ENCODE assay signal across 9 mouse cellular contexts in genomic region chr1:153748549-153748948, GRCm38 (mm10). TPM values are rescaled to one million over a fixed set of nuclear protein-coding genes. Genes with fewer than 3 reads are reported as not detected.
DNase-seq lines count a peak whose midpoint lies in the region; ATAC-seq and TF ChIP-seq lines count a peak whose summit lies in the region.
"Had no signal": no experiment of that assay in that cellular context is flagged by ENCODE, and none has a peak within 500 bp of the region (broad histone marks: within the 10 kb centered on the region; RNA-seq: fewer than 3 reads in every experiment).

No protein-coding gene starts in this region.

- H3K27me3 ChIP-seq in heart, embryonic 13.5 days (replicated peaks) = peaks cover 11% of the 10 kb centered on the region; the same call in 1 of the 2 replicates
- H3K27me3 ChIP-seq in stomach, embryonic 14.5 days (ENCODE audit: control insufficient read depth, insufficient read depth, low read length) = no peaks in the 10 kb centered on the region
- H3K27me3 ChIP-seq: embryonic facial prominence, embryonic 12.5 days had no signal

- 4% methylated on average over 1 of the region's 1 CpGs for WGBS in heart, embryonic 13.5 days
- WGBS in stomach, embryonic 14.5 days = 0% methylated on average over 1 of the region's 1 CpGs

- no peak for TF ChIP-seq CTCF in bone marrow macrophage, adult 2 months (IDR thresholded peaks at IDR 0.05; ENCODE audit: low read depth, low read length)
- TF ChIP-seq CTCF in left cerebral cortex, adult 2 months (IDR thresholded peaks at IDR 0.05) = no peak

- H3K4me1 ChIP-seq in bone marrow macrophage, adult 2 months (ENCODE audit: control insufficient read depth, insufficient read depth, low read length) = peaks cover 21% of the 10 kb centered on the region
- H3K4me1 ChIP-seq in heart, embryonic 13.5 days = peaks cover 49% of the 10 kb centered on the region
- peaks cover 5% of the 10 kb centered on the region; the same call in 1 of the 2 replicates for H3K4me1 ChIP-seq in stomach, embryonic 14.5 days (ENCODE audit: control insufficient read depth, insufficient read depth, low read length)

- TF ChIP-seq POLR2A in bone marrow macrophage, adult 2 months (IDR thresholded peaks at IDR 0.05; ENCODE audit: borderline replicate concordance, low read depth, low read length) = no peak

- peak overlapping the region; percentile 58 for H3K4me3 ChIP-seq in bone marrow macrophage, adult 2 months (ENCODE audit: insufficient read depth, low read length)
- peak overlapping the region; percentile 59 for H3K4me3 ChIP-seq in heart, embryonic 13.5 days
- H3K4me3 ChIP-seq in stomach, embryonic 14.5 days (ENCODE audit: low read depth, low read length) = no peak overlapping the region
- no peak overlapping the region for H3K4me3 ChIP-seq in left cerebral cortex, adult 2 months

- peaks cover 10% of the 10 kb centered on the region for H3K36me3 ChIP-seq in heart, embryonic 13.5 days
- no peaks in the 10 kb centered on the region for H3K36me3 ChIP-seq in stomach, embryonic 14.5 days (ENCODE audit: control insufficient read depth, insufficient read depth, low read length)
- H3K36me3 ChIP-seq: embryonic facial prominence, embryonic 12.5 days had no signal

- intact Hi-C loops in left cerebral cortex, adult 2 months (cut with DNase I) = loop anchor here (2.0 to 5.0 kb wide), 3 partner anchors 58 to 262 kb away; partner anchors contain the start of gene Dhx9

- peak; percentile 48 for DNase-seq in ES-CJ7 (ENCODE audit: low read depth, low spot score)
- peak; percentile 77 to 79 for DNase-seq in kidney, postnatal 25 days
- DNase-seq in left cerebral cortex, adult 2 months (ENCODE audit: extremely low spot score in 1 of 2, low spot score in 2 of 2) = no peak
- no peak for DNase-seq in cerebellum, adult 9-10 months

- peak overlapping the region; percentile 81 for H3K27ac ChIP-seq in bone marrow macrophage, adult 2 months (ENCODE audit: insufficient read depth, low read depth, low read length)
- H3K27ac ChIP-seq in heart, embryonic 13.5 days (replicated peaks) = peak overlapping the region; percentile 80
- H3K27ac ChIP-seq in stomach, embryonic 14.5 days (ENCODE audit: low read length) = peak overlapping the region; percentile 3; the same call in 1 of the 2 replicates
- no peak overlapping the region for H3K27ac ChIP-seq in left cerebral cortex, adult 2 months
- H3K27ac ChIP-seq: embryonic facial prominence, embryonic 12.5 days had no signal

- H3K4me2 ChIP-seq in heart, embryonic 13.5 days = peak overlapping the region; percentile 74
- peak overlapping the region; percentile 49; the same call in 1 of the 2 replicates for H3K4me2 ChIP-seq in stomach, embryonic 14.5 days (replicated peaks; ENCODE audit: low read depth, low read length)

- peak overlapping the region; percentile 87; the same call in 1 of the 2 replicates for H3K9ac ChIP-seq in heart, embryonic 13.5 days
- no peak overlapping the region for H3K9ac ChIP-seq in stomach, embryonic 14.5 days (replicated peaks; ENCODE audit: low read depth, low read length)

- ATAC-seq in heart, embryonic 13.5 days (ENCODE audit: extremely low read depth, insufficient number of reproducible peaks, low FRiP score, low TSS enrichment) = no peak
- ATAC-seq in megakaryocyte-erythroid progenitor cell, adult 5-6 weeks (replicated peaks; ENCODE audit: low FRiP score, low TSS enrichment, poor library complexity, severe bottlenecking) = peak; percentile 31
- ATAC-seq in stomach, embryonic 14.5 days (ENCODE audit: insufficient number of reproducible peaks, insufficient read depth, low FRiP score, low read depth) = 0 out of 2 replicates have a peak, but pooled peaks have one; percentile 8

- H3K9me3 ChIP-seq in heart, embryonic 13.5 days = no peaks in the 10 kb centered on the region
- no peaks in the 10 kb centered on the region for H3K9me3 ChIP-seq in stomach, embryonic 14.5 days (ENCODE audit: control insufficient read depth, low read depth, low read length)
- H3K9me3 ChIP-seq: embryonic facial prominence, embryonic 12.5 days had no signal

RNA-seq across cellular contexts. Expression of gene Rnasel, which starts 0.7 kb away (rescaled TPM):
- polyA plus RNA-seq in bone marrow macrophage, adult 2 months (2012; ENCODE audit: insufficient read depth, insufficient read length, missing spikeins) = 103 and 119 TPM in 2 replicates
- 13.9 and 17.3 TPM in 2 replicates for polyA plus RNA-seq in heart, embryonic 13.5 days (2015; fragmentation: Nextera tagmentation; extraction: Ambion mirVana)
- 31.0 and 41.1 TPM in 2 replicates for total RNA-seq in megakaryocyte-erythroid progenitor cell, adult 5-6 weeks (2014; fragmentation: Nextera tagmentation)
- total RNA-seq in megakaryocyte-erythroid progenitor cell, adult 5-6 weeks (2017) = 31.6 and 50.0 TPM in 2 replicates
- 9.2 and 11.1 TPM in 2 replicates for polyA plus RNA-seq in stomach, embryonic 14.5 days (2014; fragmentation: Nextera tagmentation; extraction: Ambion mirVana)
- total RNA-seq in left cerebral cortex, adult 2 months (2021) = 10 to 100 TPM; 10.9 to 12.5 TPM

RNA-seq across cellular contexts. Expression of gene Rgs16, which starts 8.4 kb away (rescaled TPM):
- polyA plus RNA-seq in bone marrow macrophage, adult 2 months (2012; ENCODE audit: insufficient read depth, insufficient read length, missing spikeins) = 0.23 and 0.35 TPM in 2 replicates
- 5.7 and 6.8 TPM in 2 replicates for polyA plus RNA-seq in heart, embryonic 13.5 days (2015; fragmentation: Nextera tagmentation; extraction: Ambion mirVana)
- total RNA-seq in megakaryocyte-erythroid progenitor cell, adult 5-6 weeks (2014; fragmentation: Nextera tagmentation) = not detected in 2 replicates
- 0.14 TPM in 1 of 2 replicates, not detected in the other for total RNA-seq in megakaryocyte-erythroid progenitor cell, adult 5-6 weeks (2017)
- polyA plus RNA-seq in stomach, embryonic 14.5 days (2014; fragmentation: Nextera tagmentation; extraction: Ambion mirVana) = 2.4 TPM in 2 replicates
- total RNA-seq in left cerebral cortex, adult 2 months (2021) = 10 to 100 TPM in 1 of 2 experiments, 1 to 10 TPM in 1; 8.9 to 11.0 TPM

Comparison
In these comparisons a context has a peak if more than half of its experiments do, and no peak if none do; other contexts are left out.
1. DNase-seq: peak in ES-CJ7 (single experiment) and kidney, postnatal 25 days (2 of 2); none in left cerebral cortex, adult 2 months (0 of 2) and cerebellum, adult 9-10 months (single experiment).
2. H3K4me3 ChIP-seq: peak in bone marrow macrophage, adult 2 months (single experiment) and heart, embryonic 13.5 days (single experiment); none in stomach, embryonic 14.5 days (single experiment) and left cerebral cortex, adult 2 months (single experiment).